Mouse (Mus musculus) adrenal gland, postnatal 4 days (tissue): ENCODE data around the gene Qprt. TPM values are rescaled to one million over a fixed set of nuclear protein-coding genes. Genes with fewer than 3 reads are reported as not detected.

Experiments used
- DNase-seq, 2 experiments: peaks; one replicate each; pipeline ENCODE4 v3.0.0; 2021 to 2022; ENCODE audit warnings: low spot score in 2 of 2, mixed read lengths in 2 of 2
- long read RNA-seq, 2 experiments: library from polyadenylated mRNA; stranded (forward); transcript quantifications; one replicate each; pipeline ENCODE4 v2.0.0; 2021
- total RNA-seq, 2 experiments: library from RNA; stranded (reverse); gene quantifications; 2 replicates each; pipeline ENCODE4 v1.2.3; 2021

Gene Qprt
- total RNA-seq: 10 to 100 TPM in 1 of 2 experiments, 1 to 10 TPM in 1; 5.7 to 12.0 TPM
- long read RNA-seq, experiment 1, transcript Qprt-201 (4 exons, 2,050 nt): major isoform, 13 of 15 reads
- long read RNA-seq, experiment 1, partial matches to known transcripts: 1 of 15 reads
- long read RNA-seq, experiment 1, other reads (novel, unspliced or antisense): 1 of 15 reads
- long read RNA-seq, experiment 2, transcript Qprt-201 (4 exons, 2,050 nt): major isoform, 8 of 8 reads
- long read RNA-seq, experiment 2, partial matches to known transcripts: 0 of 8 reads
- long read RNA-seq, experiment 2, other reads (novel, unspliced or antisense): 0 of 8 reads

DNA sequence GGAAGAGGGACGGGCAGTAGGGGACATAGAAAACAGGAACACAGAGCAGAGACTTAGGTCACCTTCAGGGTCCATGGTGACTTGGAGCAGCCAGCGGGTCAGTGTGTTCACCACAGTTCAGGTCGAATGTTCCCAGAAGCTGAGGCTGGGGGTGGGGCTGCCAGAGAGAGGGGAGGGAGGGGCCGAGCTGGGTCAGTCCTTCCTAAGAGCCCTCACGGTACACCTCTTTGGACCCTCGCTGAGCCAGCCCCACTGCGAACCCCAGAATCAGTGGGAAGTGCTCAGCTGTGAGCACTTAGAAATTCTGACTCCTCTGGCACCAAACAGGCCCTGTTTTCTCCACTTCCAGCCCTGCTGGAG is at the start of gene Qprt:
Qprt (minus strand) TSS at position 316 of the 360 bp plus-strand sequence.
- DNase-seq: no peak

DNA sequence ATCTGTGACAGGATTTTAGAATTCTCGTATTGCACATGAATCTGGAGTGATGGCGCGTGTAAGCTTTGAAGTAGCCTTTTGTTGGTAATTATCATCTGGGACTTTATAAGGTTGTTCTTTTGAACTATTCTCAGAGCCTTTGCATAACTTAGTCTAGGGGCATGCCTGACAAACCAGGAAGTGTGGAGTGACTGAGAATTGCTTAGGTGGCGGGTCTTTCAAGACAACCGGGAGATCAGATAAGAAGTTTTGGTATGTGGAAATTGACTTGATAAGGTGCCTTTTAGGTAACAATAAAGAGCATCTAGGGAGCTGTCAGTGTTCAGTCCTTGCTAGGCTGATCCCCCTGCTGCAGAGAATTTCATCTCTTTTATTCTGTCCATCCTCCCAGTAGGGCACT is 44.5 kb upstream of the Qprt start:
- no peak for DNase-seq

DNA sequence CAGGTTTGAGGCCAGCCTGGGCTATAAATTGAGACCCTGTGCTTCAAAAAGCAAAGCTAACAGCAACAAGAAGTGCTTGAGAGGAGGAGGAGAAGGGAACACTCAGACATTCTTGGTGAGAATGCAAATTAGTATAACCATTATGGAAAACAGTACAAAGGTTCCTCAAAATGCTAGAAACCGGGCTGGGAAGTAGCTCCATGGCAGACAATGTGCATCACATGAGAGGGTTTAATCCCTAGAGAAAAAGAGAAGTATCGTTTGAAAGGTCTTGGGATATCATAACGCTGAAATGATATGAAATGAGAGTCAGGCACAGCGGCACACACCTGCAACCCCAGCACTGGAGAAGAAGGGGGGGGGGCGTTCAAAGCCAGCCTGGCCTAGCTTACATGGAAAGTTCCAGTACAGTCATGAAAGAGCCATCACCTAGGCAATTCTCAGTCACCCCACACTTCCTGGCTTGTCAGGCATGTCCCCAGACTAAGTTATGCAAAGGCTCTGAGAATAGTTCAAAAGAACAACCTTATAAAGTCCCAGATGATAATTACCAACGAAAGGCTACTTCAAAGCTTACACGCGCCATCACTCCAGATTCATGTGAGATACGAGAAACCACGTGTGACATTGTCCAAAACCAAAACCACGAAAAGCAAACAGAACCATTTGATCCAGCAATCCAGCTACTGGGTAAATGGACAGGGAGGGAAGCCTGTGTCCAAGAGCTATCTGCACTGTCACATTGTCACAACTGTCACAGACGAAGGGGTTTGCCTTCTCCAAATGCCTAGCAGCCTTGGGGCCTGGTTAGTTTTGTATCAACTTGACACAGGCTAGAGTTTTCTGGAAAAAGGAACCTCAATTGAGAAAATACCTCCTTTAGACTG is 43.8 kb upstream of the Qprt start:
- DNase-seq: no peak

- no peak for DNase-seq
These were observed 42.0 kb upstream of the Qprt start for GRCm38 (mm10) chr7:127164002-127164401.

- DNase-seq: no peak
These were observed 40.5 kb upstream of the Qprt start for GRCm38 (mm10) chr7:127162546-127162945.

GRCm38 (mm10) chr7:127157548-127157947 is 35.5 kb upstream of the Qprt start:
- no peak for DNase-seq

- DNase-seq: no peak
These were observed 31.5 kb upstream of the Qprt start for GRCm38 (mm10) chr7:127153477-127153876.

DNA sequence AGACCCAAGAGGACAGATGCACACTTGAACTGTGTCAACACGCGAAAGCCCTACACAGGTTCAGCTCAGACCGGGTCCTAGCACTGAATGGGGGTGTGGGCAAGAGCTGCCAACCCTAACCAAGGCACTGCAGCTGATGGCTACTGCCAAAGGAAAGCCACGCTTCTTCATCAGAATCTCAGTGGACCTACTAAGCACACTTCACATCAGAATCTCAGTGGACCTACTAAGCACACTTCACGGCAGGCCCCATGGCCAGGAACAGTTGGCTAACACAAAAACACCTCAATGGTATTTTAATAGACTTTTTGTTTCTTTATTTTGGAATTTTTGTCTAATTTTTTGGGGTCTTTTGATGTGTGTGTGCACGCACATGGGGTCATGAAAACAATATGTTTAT is 30.4 kb upstream of the Qprt start:
- no peak for DNase-seq

- DNase-seq: no peak
These were observed 25.9 kb upstream of the Qprt start for GRCm38 (mm10) chr7:127147901-127148300.

- DNase-seq: no peak
These were observed 24.2 kb upstream of the Qprt start for GRCm38 (mm10) chr7:127146267-127146603.

DNA sequence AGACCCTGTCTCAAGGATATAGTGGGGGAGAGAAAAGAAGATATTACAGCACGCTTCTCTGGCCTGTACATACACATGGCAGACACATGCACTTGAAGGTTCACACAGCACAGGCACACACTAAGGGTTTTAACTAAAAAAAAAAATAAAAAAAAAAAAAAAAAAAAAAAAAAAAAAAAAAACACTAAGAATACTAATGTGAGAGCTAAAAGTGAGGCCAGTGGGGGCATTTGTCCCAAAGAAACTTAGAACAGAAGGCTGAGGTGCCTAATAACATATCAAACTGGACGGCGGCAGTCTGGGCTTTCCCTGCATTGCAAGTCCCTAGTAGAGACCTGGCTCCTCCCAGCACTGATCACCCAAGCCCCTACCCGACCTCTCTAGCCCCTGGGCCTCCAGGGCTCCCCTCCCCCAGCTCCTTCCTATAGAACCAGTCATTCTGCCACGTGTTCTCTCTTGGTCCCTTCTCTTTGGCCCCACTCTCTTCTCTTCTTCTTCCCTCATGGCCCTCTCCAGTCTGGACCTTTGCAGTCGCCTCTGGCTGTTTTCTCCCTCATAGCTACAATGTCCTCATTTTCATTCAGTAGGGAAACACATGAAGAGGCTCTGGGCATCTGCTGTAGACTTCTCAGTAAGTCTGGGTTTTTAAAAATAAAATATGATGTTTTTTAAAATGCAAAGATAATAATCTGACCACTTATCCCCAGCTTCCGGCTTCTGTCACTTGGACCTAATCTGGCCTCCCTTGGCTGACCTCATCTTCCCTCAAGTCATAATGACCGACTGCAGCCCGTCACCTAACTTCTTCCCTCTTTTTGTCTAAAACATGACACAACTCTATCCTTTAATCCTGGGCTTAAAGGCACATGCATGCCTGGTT is 23.6 kb upstream of the Qprt start:
- no peak for DNase-seq

- DNase-seq: no peak
These were observed 22.4 kb upstream of the Qprt start for GRCm38 (mm10) chr7:127144412-127144811.

DNA sequence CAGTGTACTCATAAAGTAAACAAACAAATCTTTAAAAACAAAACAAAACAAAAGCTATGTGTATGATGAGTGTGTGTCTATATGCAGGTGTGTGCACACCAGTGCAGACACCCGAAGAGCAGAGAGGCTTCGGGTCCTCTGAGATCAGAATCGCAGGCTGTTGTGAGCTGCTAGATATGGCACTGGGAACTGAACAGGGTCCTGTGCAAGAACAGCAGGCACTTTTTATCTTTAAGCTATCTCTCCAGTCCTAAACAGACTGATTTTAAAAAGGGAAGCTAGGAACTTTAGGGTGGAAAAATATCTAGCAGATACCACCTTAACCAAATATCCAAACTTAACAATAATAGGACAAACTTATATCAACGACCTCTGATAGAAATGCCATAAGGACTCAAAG is 20.6 kb upstream of the Qprt start:
- DNase-seq: no peak

DNA sequence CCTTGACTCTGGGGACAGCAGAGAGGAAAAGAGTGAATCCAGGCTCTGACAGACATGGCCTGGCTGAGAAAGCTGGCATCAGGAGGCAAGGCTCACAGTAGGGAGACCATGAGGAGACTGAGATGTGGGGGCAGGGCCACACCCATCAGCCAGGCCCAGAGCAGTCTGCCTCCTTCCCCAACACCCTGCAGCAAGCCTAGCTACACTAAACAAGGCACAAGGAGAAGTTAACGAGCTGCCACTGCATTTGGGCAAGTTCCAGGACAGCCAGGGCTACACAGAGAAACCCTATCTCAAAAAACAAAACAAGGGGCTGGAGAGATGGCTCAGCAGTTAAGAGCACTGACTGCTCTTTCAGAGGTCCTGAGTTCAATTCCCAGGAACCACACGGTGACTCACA is 20.2 kb upstream of the Qprt start:
- DNase-seq: no peak

GRCm38 (mm10) chr7:127140623-127141404 is 18.8 kb upstream of the Qprt start:
- no peak for DNase-seq

DNA sequence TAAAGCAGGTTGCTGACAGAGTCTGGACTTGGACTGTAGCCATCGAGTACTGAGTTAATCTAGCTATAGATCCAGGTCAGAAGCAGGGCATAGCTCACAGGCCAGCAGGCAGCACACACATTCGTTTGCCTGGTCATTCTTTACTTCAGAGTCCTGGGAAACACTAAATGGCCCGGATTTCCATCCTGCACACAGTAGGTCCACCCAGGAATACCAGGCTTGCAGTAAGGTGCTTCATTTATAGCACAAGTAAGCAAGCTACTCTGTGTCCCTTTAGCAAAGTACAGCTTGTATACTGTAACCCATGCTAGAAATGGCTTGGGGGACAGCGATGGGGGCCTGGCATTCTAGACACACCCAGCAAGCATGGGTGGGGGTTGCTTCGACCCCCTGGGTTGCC is 17.5 kb upstream of the Qprt start:
- no peak for DNase-seq

DNA sequence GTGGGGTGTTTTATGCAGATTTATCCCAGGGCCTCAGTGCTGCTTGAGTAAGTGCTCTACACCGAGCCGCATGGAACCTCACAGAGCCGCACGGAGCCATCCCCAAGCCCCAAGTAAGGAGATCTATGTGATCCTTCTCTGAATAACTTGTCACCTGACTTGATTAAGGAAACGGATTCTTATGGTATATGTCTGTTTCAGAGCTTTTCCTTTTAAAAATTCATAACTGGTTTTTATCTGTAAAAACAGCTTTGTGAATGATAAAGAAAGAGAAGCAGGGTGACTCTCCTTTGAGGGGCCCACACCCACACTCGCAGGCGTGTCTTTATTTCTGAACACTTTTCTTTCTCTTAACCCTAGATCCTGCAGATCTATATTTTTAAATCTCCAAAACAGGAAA is 17.1 kb upstream of the Qprt start:
- DNase-seq: no peak

DNA sequence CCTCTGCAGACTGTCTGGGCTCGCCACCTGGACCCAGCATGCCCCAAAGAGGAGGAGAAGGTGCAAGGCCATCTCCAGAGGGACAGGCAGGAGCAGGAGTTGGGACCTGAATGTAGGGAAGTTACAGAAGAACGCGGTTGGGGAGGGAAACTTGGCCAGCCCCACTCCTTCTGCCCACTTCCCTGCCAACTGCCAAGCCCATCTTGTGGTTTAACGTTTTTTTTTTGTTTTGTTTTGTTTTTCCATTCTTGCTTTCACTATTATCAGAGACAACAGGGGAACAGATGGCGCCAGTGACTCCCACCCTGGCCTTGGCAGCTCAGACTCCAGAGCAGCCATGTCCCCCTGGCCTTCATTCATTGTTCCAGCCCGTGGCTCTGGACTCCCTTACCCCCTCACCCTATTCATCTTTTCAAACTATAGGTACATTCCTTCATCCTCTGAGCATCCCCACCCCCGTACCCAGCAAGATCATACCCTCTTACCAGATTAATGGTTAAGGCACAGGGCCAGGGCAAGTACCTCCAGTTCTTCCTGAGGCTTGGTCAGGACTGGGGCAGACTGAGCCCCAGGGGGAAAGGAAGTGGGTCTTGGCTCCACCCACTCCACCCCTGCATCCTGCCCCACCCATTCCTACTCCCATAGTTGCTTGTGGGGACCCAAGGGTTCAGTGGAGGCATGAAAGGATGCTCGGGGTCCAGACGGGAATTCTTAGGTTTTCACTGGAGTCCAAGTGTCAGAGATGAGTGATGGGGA is 15.4 kb upstream of the Qprt start, which contains the start of gene Spn:
Spn (minus strand) TSS at position 562 of the 756 bp plus-strand sequence.
- no peak for DNase-seq

DNA sequence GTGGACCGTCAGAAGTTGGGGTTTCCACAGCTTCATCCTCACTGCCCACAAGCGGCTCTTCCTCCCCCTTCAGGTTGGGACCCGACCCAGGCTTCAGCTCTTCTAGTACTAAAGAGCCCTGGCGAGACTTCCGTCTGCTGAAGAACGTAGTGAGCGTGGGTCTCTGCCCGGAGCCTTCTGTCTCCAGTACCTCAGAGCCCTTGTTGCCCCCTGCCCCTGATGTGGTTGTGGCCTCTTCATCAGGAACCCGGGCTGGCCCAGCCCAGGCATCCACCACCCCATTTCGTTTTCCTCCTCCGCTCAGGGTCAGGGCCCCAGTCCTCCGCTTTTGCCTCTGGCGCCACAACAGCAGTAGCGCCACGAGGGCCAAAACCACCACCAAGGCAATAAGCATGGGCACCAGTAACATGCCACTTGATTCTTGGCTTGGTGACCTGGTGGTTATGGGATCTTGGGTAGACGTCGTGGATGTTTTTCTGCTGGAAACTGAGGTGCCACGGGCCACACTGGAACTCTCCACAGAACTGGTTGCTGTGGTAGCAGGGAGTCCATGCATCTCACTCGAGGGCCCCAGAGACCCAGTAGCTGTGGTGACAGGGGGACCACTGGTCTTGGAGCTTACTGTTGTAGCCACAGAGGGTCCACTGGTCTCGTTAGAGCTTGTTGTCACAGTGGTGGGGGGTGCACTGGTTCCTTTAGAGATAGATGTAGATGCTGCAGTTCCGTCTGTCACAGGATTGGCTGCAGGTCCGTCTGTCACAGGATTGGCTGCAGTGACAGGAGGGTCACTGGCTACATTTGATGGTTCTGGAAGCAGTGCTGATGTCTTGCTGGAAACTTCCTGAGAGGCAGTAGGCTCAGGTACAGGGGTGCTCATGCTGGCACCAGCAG is 14.4 kb upstream of the Qprt start:
- no peak for DNase-seq
